Mouse (Mus musculus) embryonic facial prominence, embryonic 14.5 days (tissue): Measurements from ENCODE around the gene Mettl11b. TPM values are rescaled to one million over a fixed set of nuclear protein-coding genes. Genes with fewer than 3 reads are reported as not detected.
A peak's percentile ranks its signal among the peaks of the same experiment; 100 is the strongest.
"Not testable (repeated sequence)": the region's sequence is repeated elsewhere in the genome, so short reads cannot be mapped to it uniquely, and the experiment has no call there.

ENCODE experiments used
- ATAC-seq: fragments of 200-750 bp; cut with Nextera tagmentation; 2 replicates; pipeline ENCODE4 v1.8.0; 2017; ENCODE audit warnings: low read depth, moderate number of reproducible peaks, moderate TSS enrichment
- DNase-seq: peaks from one replicate; pipeline ENCODE4 v3.0.0-alpha.2; 2015; ENCODE audit warnings: low spot score
- H3K27ac ChIP-seq: fragments of 300-500 bp; sonication (generic); replicated peaks from 2 replicates; pipeline ENCODE4 v1.5.1; 2014; ENCODE audit warnings: low read depth, mild to moderate bottlenecking, low read length, moderate library complexity
- H3K27me3 ChIP-seq: fragments of 300-500 bp; sonication (generic); replicated peaks from 2 replicates; pipeline ENCODE4 v1.6.1; 2014; ENCODE audit warnings: low read length; ENCODE audit not compliant: control insufficient read depth, insufficient read depth
- H3K36me3 ChIP-seq: fragments of 300-500 bp; sonication (generic); 2 replicates; pipeline ENCODE4 v1.6.1; 2014; ENCODE audit warnings: low read length, mixed read lengths; ENCODE audit not compliant: control insufficient read depth, insufficient read depth
- H3K4me1 ChIP-seq: fragments of 300-500 bp; sonication (generic); 2 replicates; pipeline ENCODE4 v1.6.1; 2014; ENCODE audit warnings: antibody characterized with exemption, low read length; ENCODE audit not compliant: control insufficient read depth, insufficient read depth
- H3K4me2 ChIP-seq: fragments of 300-500 bp; sonication (generic); 2 replicates; pipeline ENCODE4 v1.6.1; 2014; ENCODE audit warnings: low read depth, mild to moderate bottlenecking, low read length, moderate library complexity, mixed read lengths
- H3K4me3 ChIP-seq: fragments of 300-500 bp; sonication (generic); 2 replicates; pipeline ENCODE4 v1.5.1; 2014; ENCODE audit warnings: low read depth, mild to moderate bottlenecking, low read length
- H3K9ac ChIP-seq: fragments of 300-500 bp; sonication (generic); 2 replicates; pipeline ENCODE4 v1.6.1; 2014; ENCODE audit warnings: low read depth, mild to moderate bottlenecking, low read length, moderate library complexity, mixed read lengths
- H3K9me3 ChIP-seq: fragments of 300-500 bp; sonication (generic); 2 replicates; pipeline ENCODE4 v1.6.1; 2016; ENCODE audit warnings: low read length; ENCODE audit not compliant: control insufficient read depth
- WGBS: fragments of 180-500 bp; shearing (Covaris S2); extraction: QIAGEN DNeasy Blood & Tissue Kit; methylation state at CpG from one replicate; pipeline ENCODE4 v1.1.7; 2014; 5-methylcytosine and 5-hydroxymethylcytosine counted together
- polyA plus RNA-seq: library from polyadenylated mRNA; unstranded; fragments of >200 nt; fragmentation: Nextera tagmentation; extraction: Ambion mirVana; gene quantifications from 2 replicates; pipeline ENCODE4 v1.2.1, GENCODE M21; 2014

Mettl11b gene
- polyA plus RNA-seq: 0.67 and 1.5 TPM in 2 replicates

GRCm38 (mm10) chr1:163725106-163725759 is at the start of gene Mettl11b:
Gene Mettl11b (minus strand): TSS chr1:163725232.
- ATAC-seq (no peak), DNase-seq (no peak)
- no peak within 1 kb of the TSS for H3K4me3 ChIP-seq
- H3K9me3 ChIP-seq: no peaks in the 10 kb centered on the region
- H3K4me2 ChIP-seq: no peak within 1 kb of the TSS
- no peak within 1 kb of the TSS for H3K9ac ChIP-seq
- no peak within 1 kb of the TSS for H3K27ac ChIP-seq
- H3K4me1 ChIP-seq: peaks cover 10% of the 10 kb centered on the region
- WGBS: 34% methylated on average over 9 of the region's 9 CpGs
- no peaks in the 10 kb centered on the region for H3K27me3 ChIP-seq
- H3K36me3 ChIP-seq: no peaks in the 10 kb centered on the region

- Histone ChIP-seq H3K4me1 (0 out of 2 replicates have a peak, but pooled peaks cover 4% of the 10 kb centered on the region), H3K27ac (peak overlapping the region; percentile 28; the same call in 1 of the 2 replicates), H3K9me3 (no peaks in the 10 kb centered on the region), H3K36me3 (no peaks in the 10 kb centered on the region), H3K4me3 (no peak overlapping the region), H3K9ac (no peak overlapping the region), H3K4me2 (no peak overlapping the region), H3K27me3 (no peaks in the 10 kb centered on the region)
- ATAC-seq (no peak), DNase-seq (no peak)
- WGBS: 50% methylated on average over 10 of the region's 10 CpGs
These were observed 32.6 kb upstream of the Mettl11b start for GRCm38 (mm10) chr1:163757462-163758207.

- ATAC-seq (no peak), DNase-seq (no peak)
- Histone ChIP-seq H3K36me3 (no peaks in the 10 kb centered on the region), H3K4me2 (no peak overlapping the region), H3K27ac (no peak overlapping the region), H3K4me3 (no peak overlapping the region), H3K27me3 (no peaks in the 10 kb centered on the region), H3K4me1 (no peaks in the 10 kb centered on the region), H3K9me3 (no peaks in the 10 kb centered on the region), H3K9ac (no peak overlapping the region)
- 66% methylated on average over 4 of the region's 4 CpGs for WGBS
These were observed 26.4 kb upstream of the Mettl11b start for GRCm38 (mm10) chr1:163751360-163751992.

GRCm38 (mm10) chr1:163737239-163737533 is 12.2 kb upstream of the Mettl11b start:
- Histone ChIP-seq H3K27ac (no peak overlapping the region), H3K4me1 (no peaks in the 10 kb centered on the region), H3K9ac (no peak overlapping the region), H3K4me3 (no peak overlapping the region), H3K4me2 (no peak overlapping the region), H3K36me3 (no peaks in the 10 kb centered on the region), H3K9me3 (peaks cover 5% of the 10 kb centered on the region; the same call in 1 of the 2 replicates), H3K27me3 (no peaks in the 10 kb centered on the region)
- ATAC-seq (no peak), DNase-seq (no peak)
- WGBS: 43% methylated on average over 1 of the region's 1 CpGs

GRCm38 (mm10) chr1:163736441-163737238 is 11.6 kb upstream of the Mettl11b start:
- no peak for DNase-seq
- 63% methylated on average over 10 of the region's 10 CpGs for WGBS
- Histone ChIP-seq H3K27me3 (no peaks in the 10 kb centered on the region), H3K36me3 (no peaks in the 10 kb centered on the region), H3K9ac (no peak overlapping the region), H3K27ac (no peak overlapping the region), H3K4me3 (no peak overlapping the region), H3K4me2 (no peak overlapping the region), H3K9me3 (peaks cover 5% of the 10 kb centered on the region; the same call in 1 of the 2 replicates), H3K4me1 (no peaks in the 10 kb centered on the region)
- 0 out of 2 replicates have a peak, but pooled peaks have one; percentile 50 for ATAC-seq

GRCm38 (mm10) chr1:163731166-163731565 is 6.1 kb upstream of the Mettl11b start:
- H3K36me3 ChIP-seq, ATAC-seq, H3K4me1 ChIP-seq: not testable (repeated sequence)

GRCm38 (mm10) chr1:163723913-163724312 is 1.1 kb downstream of the Mettl11b start:
- H3K27me3 ChIP-seq: no peaks in the 10 kb centered on the region
- H3K4me2 ChIP-seq: no peak overlapping the region
- H3K9ac ChIP-seq: no peak overlapping the region
- H3K9me3 ChIP-seq: no peaks in the 10 kb centered on the region
- H3K27ac ChIP-seq: no peak overlapping the region
- ATAC-seq: no peak
- peaks cover 10% of the 10 kb centered on the region for H3K4me1 ChIP-seq
- no peak for DNase-seq
- no peak overlapping the region for H3K4me3 ChIP-seq
- 43% methylated on average over 1 of the region's 1 CpGs for WGBS
- H3K36me3 ChIP-seq: no peaks in the 10 kb centered on the region

More at GRCm38 (mm10) chr1:163731166-163731565, 6.1 kb upstream of the Mettl11b start:
- H3K4me3 ChIP-seq, H3K9ac ChIP-seq, H3K4me2 ChIP-seq, H3K27ac ChIP-seq, DNase-seq, H3K27me3 ChIP-seq, H3K9me3 ChIP-seq: not testable (repeated sequence)
- WGBS: 94% methylated on average over 10 of the region's 10 CpGs

- no peak overlapping the region for H3K9ac ChIP-seq
- H3K4me3 ChIP-seq: no peak overlapping the region
- no peaks in the 10 kb centered on the region for H3K36me3 ChIP-seq
- H3K4me1 ChIP-seq: 0 out of 2 replicates have a peak, but pooled peaks cover 3% of the 10 kb centered on the region
- 19% methylated on average over 2 of the region's 2 CpGs for WGBS
- DNase-seq (no peak), ATAC-seq (no peak)
- no peaks in the 10 kb centered on the region for H3K27me3 ChIP-seq
- H3K27ac ChIP-seq: no peak overlapping the region
- H3K4me2 ChIP-seq: no peak overlapping the region
- no peaks in the 10 kb centered on the region for H3K9me3 ChIP-seq
These were observed 16.4 kb downstream of the Mettl11b start for GRCm38 (mm10) chr1:163708618-163709017.
